Mouse (Mus musculus) CD4-positive, CD25-positive, alpha-beta regulatory T cell (primary cell): ENCODE data around the gene Gm10491. TPM values are rescaled to one million over a fixed set of nuclear protein-coding genes. Genes with fewer than 3 reads are reported as not detected.

Experiments used
- polyA plus RNA-seq: library from polyadenylated mRNA; unstranded; fragments of 100-300 nt; shearing (Covaris generic); gene quantifications from one replicate; pipeline ENCODE4 v1.2.1, GENCODE M21; 2017

Gm10491 gene
- not detected for polyA plus RNA-seq

DNA sequence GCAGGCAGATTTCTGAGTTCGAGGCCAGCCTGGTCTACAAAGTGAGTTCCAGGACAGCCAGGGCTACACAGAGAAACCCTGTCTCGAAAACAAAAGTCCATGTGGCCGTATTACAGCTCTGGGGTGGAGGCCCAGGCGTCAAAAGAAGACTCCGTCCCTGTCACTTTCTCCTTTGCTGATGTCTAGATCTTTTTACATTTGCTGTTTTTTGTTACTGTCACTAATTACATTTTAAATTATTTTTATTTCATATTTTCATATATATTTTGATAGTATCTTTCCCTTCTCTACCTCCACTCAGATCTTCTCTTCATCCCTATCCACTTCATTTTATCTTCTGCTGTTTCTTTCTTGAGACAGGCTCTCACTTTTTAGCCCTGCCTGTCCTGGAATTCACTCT, at the start of gene Gm10491:
Gm10491 (minus strand) TSS at position 101 of the 400 bp plus-strand sequence.

DNA sequence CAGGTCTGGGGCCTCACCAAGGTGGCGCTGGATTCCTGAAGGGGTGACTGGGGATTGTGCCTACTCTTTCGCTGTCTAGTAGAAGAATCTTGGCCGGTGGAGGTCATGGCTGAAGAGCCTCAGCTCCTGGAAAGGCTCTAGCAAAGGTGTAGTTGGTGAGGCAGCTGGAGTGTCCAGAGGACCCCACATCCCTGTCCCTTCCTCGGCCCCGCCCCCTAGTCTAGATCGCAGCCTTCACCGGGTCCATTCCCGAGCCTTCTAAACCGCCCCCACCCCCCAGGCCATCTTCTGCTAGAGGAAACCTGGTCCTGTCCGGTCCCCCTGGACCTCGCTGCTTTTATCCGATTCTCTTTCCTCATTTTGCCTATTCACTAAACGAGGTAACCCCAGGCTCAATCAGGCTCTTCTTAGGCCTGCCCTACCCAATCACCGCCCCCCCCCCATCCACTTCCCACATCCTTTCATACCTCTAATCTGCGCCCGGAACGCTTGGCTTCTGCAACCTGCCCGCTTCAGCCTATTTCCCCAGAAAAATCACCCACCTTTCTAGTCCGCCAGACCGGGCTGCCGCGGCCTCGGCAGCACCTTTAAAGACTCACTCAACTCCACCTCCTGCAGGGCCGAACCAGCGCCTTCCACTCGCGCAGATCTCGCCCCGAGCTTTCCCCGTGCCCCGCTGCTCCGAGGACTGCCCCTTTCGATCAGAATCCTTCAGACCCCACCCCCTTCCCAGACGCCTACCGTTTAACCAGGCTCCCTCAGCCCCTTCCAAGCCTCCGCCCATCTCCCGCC, 39.7 kb upstream of the Gm10491 start, which contains the start of gene Hdac6:
Hdac6 (minus strand) TSS at position 782 of the 792 bp plus-strand sequence.

DNA sequence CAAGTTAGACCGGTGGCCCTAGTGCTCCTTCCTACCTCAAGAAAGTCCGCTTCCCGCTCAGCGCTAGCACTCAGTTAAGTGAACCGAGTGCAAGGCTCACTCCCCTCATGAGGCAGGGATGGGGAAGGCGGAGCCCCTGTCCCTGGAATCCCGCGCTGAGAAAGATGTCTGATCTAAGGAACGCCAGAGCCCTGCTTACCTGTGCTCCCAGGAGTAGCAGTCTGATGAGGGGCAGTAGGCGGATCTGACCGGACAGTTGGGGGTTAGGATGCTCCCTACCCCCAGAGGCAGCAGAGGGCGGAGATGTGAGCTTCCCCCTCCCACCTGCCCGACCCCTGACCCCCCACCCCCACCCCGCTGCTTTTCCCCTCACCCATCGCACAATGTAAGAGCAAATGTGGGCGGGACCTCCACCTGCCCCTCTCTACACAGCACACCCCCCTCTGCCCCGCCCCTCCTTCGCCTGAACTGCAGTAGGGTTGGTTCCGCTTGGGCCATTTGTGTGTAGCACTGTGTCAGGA, 20.7 kb upstream of the Gm10491 start, which contains the start of gene Eras:
Eras (minus strand) TSS at position 338 of the 521 bp plus-strand sequence.

DNA sequence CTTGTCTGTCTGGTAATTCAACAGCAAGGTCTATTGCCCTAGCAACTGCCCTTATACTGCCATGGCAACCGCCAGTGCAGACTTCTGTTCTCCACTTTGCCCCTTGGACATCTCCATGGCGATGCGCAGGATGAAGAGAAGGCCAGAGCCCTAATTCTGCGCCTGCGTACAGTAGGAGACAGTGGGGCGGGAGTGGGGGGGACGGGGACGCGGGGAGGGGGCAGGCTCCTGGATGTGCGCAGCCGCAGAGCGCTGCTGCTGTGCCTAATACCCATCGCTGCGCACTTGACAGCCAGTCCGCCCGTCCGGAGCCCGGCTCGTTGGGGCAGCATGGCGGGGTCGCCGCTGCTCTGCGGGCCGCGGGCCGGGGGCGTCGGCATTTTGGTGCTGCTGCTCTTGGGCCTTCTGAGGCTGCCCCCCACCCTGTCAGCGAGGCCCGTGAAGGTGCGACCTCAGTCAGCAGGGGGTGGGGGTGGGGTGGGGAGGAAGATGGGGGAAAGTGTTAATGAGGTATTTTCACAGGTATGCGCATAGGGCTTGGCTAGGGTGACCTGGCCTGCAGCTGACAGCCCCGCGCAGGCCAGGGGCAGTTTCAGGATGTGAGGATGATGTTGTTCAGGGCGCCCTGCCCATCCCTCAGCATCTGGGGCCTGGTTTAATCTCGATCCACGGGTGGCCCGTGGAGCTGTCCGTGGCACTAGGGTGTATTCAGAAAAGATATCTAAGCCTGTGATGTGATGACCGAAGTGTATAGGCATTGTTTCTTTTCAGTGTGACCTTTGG, 12.2 kb upstream of the Gm10491 start, which contains the start of gene Pcsk1n:
Pcsk1n (plus strand) TSS at position 222 of the 783 bp plus-strand sequence.

DNA sequence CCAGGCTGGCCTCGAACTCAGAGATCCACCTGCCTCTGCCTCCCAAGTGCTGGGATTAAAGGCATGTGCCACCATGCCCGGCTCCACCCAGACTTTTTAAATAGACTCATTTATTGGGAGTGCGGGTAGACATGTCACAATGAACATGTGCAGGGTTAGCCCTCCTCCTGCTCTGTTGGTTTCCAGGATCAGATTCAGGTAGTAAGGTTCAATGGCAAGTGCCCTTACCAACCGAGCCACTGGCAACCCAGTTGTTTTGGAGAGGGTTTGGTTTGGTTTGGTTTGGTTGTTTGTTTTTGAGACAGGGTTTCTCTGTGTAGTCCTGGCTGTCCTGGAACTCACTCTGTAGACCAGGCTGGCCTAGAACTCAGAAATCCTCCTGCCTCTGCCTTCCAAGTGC, 1.6 kb upstream of the Gm10491 start, which contains the start of gene Gm10490:
Gm10490 (plus strand) TSS at position 301 of the 400 bp plus-strand sequence.

DNA sequence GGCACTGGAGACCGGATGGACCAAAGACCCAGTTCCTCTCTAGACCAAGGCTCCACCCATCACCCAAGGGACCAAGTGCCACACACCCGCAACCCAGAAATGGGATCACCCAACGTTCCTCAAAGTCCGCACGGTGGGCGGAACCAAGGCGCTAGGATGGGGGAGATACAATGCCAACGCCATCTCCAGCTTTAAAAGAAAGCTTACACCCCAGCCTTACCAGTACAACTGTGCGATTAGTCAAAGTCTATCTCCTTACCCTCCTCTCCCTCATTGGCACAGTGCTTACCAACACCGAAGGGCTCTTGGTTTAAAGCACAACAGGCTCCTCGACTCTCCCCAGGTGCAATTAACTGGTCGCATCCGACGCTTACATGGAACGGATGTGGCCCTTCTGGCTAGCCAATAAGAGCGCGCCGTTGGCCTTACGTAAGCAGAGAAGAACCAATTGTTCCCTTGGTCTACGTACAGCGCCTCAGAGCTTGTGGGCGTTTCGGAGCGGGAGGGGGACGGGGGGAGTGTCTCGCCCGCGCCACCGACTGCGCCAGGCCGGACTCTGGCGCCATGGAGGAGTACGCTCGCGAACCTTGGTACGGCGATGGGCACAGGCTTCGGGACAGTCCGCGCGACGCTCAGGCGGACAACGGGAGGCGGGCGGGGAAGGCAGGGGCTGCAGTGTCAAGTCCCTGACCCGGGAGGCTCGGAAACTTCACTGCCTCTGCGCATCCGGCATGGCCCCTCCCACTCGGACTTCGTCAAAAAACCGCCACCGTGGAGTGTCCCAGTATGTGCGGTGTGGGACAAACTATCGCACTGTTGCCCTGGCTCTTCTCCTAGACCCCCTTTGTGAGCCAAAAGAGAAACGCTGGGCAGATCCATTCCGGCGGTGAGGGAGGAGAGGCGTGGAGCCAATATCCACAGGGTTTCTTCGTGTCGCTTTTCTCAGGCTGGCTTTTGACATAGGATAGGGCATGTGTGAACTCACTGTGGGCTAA, 8.5 kb downstream of the Gm10491 start, which contains the start of the genes Pqbp1 and Timm17b:
Pqbp1 (minus strand) TSS at position 390 of the 995 bp plus-strand sequence.
Timm17b (plus strand) TSS at position 478 of the 995 bp plus-strand sequence.

DNA sequence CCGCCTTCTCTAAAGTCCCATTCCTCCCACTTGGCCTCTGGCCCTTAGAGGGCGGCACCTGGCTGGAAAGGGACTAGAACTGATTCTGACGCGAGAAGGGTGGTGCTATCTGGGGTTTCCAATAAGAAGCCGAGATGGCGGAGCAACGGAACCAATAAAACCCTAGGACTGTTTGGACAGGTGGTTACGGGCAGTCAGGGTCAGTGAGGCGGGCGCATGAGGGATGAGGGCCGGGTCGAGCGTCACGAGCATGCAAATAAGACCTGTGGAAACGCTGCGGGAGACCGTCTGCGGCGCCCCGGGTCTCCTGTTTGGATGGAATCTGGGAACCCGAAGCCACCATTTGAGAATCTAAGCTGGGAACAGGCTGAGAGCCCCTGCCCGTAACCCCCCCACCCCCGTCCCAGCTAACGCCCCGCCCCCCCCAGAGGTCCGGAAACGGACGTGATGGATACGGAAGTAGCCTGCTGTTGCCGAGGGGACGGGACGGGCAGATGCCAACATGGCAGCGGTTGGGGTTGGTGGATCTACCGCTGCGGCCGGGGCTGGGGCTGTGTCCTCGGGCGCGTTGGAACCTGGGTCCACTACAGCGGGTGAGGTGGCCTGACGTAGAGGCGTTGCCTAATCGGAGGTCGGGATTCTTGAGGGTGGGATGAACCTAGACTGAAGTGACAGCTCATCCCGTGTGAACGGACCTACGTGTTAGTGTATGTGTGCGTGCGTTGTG, 23.6 kb downstream of the Gm10491 start, which contains the start of gene Slc35a2:
Slc35a2 (plus strand) TSS at position 188 of the 727 bp plus-strand sequence.

DNA sequence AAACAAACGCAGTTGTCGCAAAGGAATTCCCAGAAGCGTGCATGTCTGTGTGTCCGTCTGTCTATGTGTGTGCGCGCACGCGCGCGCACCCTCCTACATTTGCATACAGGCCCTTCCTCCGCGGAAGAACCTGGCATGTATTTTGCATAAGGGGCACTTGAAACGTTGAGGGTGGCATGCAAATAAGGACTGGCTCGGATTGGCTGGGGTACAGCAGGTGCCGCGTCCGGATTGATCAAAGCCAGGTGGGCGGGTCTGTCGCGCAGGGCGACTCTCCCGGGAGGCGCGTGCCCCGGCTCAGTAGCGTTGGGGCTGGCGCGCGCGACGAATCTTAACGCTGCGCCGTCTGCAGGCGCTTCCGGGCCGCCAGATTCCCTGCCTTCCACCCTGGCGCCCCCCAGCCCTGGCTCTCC, 29.6 kb downstream of the Gm10491 start, which contains the start of gene Pim2:
Pim2 (plus strand) TSS at position 256 of the 413 bp plus-strand sequence.

Other genes with a start within 250 kb of the Gm10491 start
- gene Plp2, start 236.4 kb downstream of the Gm10491 start, polyA plus RNA-seq: 109 TPM
- not detected for gene Magix, start 226.6 kb downstream of the Gm10491 start, polyA plus RNA-seq
- gene Gpkow, start 210.7 kb downstream of the Gm10491 start, polyA plus RNA-seq: 65.3 TPM
- gene Wdr45, start 193.5 kb downstream of the Gm10491 start, polyA plus RNA-seq: 77.9 TPM
- gene Gm45208, start 185.6 kb downstream of the Gm10491 start, polyA plus RNA-seq: 0.45 TPM
- gene Praf2, start 179.4 kb downstream of the Gm10491 start, polyA plus RNA-seq: 26.2 TPM
- gene Ccdc120, start 156.9 kb downstream of the Gm10491 start, polyA plus RNA-seq: not detected
- 31.1 TPM for gene Tfe3, start 145.3 kb downstream of the Gm10491 start, polyA plus RNA-seq
- 117 TPM for gene Gripap1, start 118.1 kb downstream of the Gm10491 start, polyA plus RNA-seq
- 0.73 TPM for gene Kcnd1, start 85.5 kb downstream of the Gm10491 start, polyA plus RNA-seq
- gene Otud5, start 66.5 kb downstream of the Gm10491 start, polyA plus RNA-seq: 221 TPM
- gene Pim2, start 29.6 kb downstream of the Gm10491 start, polyA plus RNA-seq: 50.5 TPM
- gene Slc35a2, start 23.8 kb downstream of the Gm10491 start, polyA plus RNA-seq: 35.8 TPM
- gene Pqbp1, start 8.6 kb downstream of the Gm10491 start, polyA plus RNA-seq: 136 TPM
- 122 TPM for gene Timm17b, start 8.5 kb downstream of the Gm10491 start, polyA plus RNA-seq
- not detected for gene Gm10490, start 1.7 kb upstream of the Gm10491 start, polyA plus RNA-seq
- gene Pcsk1n, start 12.0 kb upstream of the Gm10491 start, polyA plus RNA-seq: not detected
- gene Eras, start 20.8 kb upstream of the Gm10491 start, polyA plus RNA-seq: not detected
- gene Hdac6, start 40.1 kb upstream of the Gm10491 start, polyA plus RNA-seq: 15.6 TPM
- 58.7 TPM for gene Gata1, start 70.2 kb upstream of the Gm10491 start, polyA plus RNA-seq
- gene Glod5, start 110.7 kb upstream of the Gm10491 start, polyA plus RNA-seq: not detected
- gene Suv39h1, start 166.9 kb upstream of the Gm10491 start, polyA plus RNA-seq: 28.1 TPM
- gene Was, start 182.7 kb upstream of the Gm10491 start, polyA plus RNA-seq: 97.9 TPM
- gene Wdr13, start 225.1 kb upstream of the Gm10491 start, polyA plus RNA-seq: 21.2 TPM
- 638 TPM for gene Rbm3, start 238.0 kb upstream of the Gm10491 start, polyA plus RNA-seq